Mouse (Mus musculus) skeletal muscle tissue, postnatal 0 days (tissue): Measurements from ENCODE around the gene Rars. TPM values are rescaled to one million over a fixed set of nuclear protein-coding genes. Genes with fewer than 3 reads are reported as not detected.

Experiments
- microRNA counts: library from miRNA; unstranded; fragments of <30 nt; microRNA quantifications from one replicate; lab custom pipeline; 2015
- microRNA-seq, 2 experiments: library from miRNA; unstranded; fragments of <30 nt; microRNA quantifications; one replicate each; pipeline ENCODE4; 2016
- polyA plus RNA-seq: library from polyadenylated mRNA; unstranded; fragments of >200 nt; fragmentation: Nextera tagmentation; extraction: Ambion mirVana; gene quantifications from 2 replicates; pipeline ENCODE4 v1.2.1, GENCODE M21; 2015

Rars gene
- polyA plus RNA-seq: 46.3 and 52.2 TPM in 2 replicates

DNA sequence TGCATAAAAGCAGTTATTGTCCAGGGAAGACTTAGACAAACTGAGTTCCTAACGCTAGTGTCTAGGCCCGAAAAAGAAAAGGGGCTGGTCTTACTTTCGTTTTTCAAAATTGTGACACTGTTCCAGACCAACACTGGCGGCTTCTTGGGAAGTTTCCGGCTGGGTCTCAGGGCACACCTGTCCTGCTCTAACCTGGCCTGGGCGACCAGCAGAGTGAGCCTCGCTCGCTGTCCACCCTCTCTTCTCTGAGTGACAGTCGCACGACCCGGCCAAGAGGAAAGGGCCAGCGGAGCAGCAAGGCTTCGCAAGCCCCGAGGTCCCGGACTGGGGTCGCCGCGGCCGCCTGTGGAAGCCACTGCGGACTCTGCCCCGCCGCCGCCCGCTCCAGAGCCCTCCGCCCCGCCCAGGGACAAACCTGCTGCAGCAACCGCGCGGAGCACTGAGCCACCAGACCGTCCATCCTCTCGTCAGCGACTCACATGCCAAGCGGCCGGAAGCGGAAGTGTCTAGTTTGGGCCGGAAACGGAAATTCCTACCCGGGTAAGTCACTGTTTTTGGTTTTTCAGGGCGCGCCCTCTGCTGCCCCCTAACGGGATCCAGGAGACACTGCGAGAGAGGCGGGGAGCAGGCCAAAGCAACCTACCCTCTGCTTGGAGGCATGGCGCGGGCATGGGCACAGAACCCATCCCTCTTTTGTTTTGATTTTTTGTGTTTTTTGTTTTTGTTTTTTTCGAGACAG lies at the start of gene Rars:
Gene Rars, minus strand, starts transcription at position 485 of the 739 bp plus-strand sequence.

GRCm38 (mm10) chr11:35798874-35799273 lies 35.4 kb downstream of the Rars start, which contains the start of gene Fbll1:
Gene Fbll1 (minus strand): TSS chr11:35798884.

DNA sequence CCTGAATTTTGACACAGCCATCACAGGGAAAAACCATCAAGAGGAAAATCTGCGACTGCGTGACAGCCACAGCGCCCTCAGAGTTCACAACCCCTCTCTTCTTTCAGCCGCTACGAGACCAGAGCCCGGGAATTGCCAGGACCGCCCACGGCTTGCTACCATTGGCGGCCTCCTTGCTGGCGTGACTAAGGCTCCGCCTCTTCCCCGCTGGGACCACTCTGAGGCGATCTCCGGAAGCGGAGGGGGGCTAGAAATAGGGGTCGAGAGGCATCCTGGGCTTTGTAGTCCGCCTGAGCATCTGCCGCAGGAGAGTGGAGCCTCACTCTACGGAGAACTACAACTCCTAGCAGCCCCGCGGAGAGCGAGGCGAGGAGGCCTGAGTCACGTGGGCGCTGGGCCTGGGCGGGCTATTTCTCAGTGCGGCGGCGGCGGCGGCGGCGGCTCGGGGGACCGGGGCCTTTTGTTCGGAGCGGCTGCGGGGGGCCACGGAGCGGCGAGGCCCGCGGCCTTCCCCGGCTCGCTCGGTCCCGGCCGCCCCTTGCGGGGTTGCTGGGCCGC lies 65.0 kb downstream of the Rars start, which contains the start of gene Pank3:
Gene Pank3, plus strand, starts transcription at position 297 of the 558 bp plus-strand sequence.

MicroRNA genes within 50 kb of the gene (microRNA counts, 519-probe panel; counts per million panel counts)
- 4,650 counts per million, percentile 85 among the panel's probes with 10 or more counts for microRNA mmu-miR-103 (lab: Ali Mortazavi, UCI)

Small RNA genes lying within 50 kb of the gene (microRNA-seq; reads per million reads assigned to microRNA genes)
- 1.2 to 2.1 reads per million in 2 experiments for gene Mir103-1

Other genes starting within 250 kb of the Rars start
- 9.7 and 15.2 TPM in 2 replicates for gene Pank3, start 65.0 kb downstream of the Rars start, polyA plus RNA-seq
- gene Fbll1, start 35.6 kb downstream of the Rars start, polyA plus RNA-seq: not detected in 2 replicates
- gene Wwc1, start 146.0 kb upstream of the Rars start, polyA plus RNA-seq: 0.26 and 0.35 TPM in 2 replicates